Mouse (Mus musculus): Measurements from ENCODE around the gene Gstt4.

DNA sequence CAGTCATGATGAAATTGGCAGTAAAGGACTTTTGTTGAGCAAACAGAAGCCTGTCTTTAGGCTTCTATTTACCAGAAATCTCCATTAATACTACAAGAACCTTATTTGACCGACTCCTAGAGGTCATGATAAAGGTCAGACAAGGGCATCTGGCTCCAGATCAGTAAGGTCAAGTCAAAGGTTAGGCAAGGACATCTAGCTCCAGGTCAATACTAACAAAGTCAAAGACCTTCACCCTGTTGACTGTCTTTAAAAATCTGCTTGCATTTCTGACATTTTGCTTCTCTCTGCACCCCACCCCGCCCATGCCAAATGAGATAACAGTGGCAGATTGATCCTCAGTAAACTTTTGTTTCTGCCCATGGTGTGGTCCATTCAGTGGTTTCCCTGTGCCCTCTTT lies 18.1 kb downstream of the Gstt4 start:
- TF ChIP-seq CTCF (IDR thresholded peaks at IDR 0.05; ENCODE audit: low read depth) (no peak), EP300 (optimal IDR thresholded peaks at IDR 0.05) (no peak)
